Mouse (Mus musculus): Measurements from ENCODE around the gene C9.

The C9 gene

GRCm38 (mm10) chr15:6445135-6445534 lies at the start of gene C9:
TSS of gene C9 (plus strand) at chr15:6445327.
- in situ Hi-C loops (cut with MboI) = no loop called here

DNA sequence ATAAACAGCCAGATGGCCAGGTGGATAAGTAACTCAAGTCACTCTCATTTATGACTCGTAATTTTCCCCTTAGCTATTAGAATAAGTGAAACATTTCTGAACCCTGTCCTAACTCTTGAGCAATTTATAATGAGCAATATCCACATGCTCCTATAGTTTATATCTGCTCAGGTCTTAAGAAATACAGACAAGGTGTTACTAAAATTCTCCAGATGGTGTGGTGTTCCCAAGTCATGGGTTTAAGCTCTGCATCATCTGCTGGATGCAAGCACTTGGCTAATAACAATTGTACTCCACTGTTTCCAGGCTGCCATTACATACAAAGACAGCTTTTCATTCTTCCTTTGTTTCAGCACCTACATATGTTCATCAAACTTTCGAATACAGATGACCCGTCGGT lies 46.9 kb upstream of the C9 start:
- in situ Hi-C loops (cut with MboI) = no loop called here

- in situ Hi-C loops (cut with MboI) = no loop called here
Measured at GRCm38 (mm10) chr15:6398881-6399280, 46.2 kb upstream of the C9 start.

GRCm38 (mm10) chr15:6400115-6400514 lies 45.0 kb upstream of the C9 start:
- in situ Hi-C loops (cut with MboI) = no loop called here

- in situ Hi-C loops (cut with MboI) = no loop called here
Measured at GRCm38 (mm10) chr15:6402433-6402832, 42.7 kb upstream of the C9 start.

- in situ Hi-C loops (cut with MboI) = no loop called here
Measured at GRCm38 (mm10) chr15:6404172-6404571, 41.0 kb upstream of the C9 start.

DNA sequence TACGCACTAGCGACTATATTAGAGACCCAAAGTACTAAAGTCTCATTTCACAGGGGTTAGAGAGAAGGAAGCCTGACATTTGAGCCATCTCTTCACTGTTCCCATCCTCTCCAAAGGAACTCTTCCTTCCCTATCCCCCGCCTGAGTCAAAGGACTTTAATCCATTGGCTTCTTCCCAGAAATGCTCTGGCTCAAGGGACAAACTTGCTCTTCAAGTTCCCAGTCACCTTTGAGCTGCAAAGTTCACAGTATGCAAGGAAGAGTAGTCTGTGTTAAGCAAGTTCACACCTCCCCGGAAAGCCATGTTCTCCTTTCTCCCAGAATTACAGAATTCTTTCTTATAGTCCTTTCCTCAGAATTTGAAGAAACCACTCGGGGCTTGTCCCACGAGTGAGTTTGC lies 38.4 kb upstream of the C9 start:
- in situ Hi-C loops (cut with MboI) = no loop called here

DNA sequence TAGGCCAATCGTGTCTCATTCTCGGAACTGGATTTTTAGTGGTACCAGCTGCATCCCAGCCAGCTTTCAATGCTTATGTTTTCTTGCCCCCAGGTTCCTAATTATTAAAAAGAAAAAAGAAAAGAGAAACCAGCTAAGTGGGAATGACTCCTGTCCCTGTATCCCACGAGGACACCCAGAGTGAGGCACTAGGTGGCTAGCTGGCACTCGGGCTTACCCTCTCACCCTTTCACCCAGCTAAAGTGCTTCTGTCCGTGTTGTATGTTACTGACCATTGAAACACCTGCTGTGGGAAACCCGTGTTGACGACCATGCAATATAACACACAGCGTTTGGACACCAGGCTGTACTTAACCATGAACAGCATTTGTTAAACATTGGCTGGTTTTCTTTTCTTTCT lies 36.1 kb upstream of the C9 start:
- in situ Hi-C loops (cut with MboI) = no loop called here

GRCm38 (mm10) chr15:6410161-6410560 lies 35.0 kb upstream of the C9 start:
- in situ Hi-C loops (cut with MboI) = no loop called here

DNA sequence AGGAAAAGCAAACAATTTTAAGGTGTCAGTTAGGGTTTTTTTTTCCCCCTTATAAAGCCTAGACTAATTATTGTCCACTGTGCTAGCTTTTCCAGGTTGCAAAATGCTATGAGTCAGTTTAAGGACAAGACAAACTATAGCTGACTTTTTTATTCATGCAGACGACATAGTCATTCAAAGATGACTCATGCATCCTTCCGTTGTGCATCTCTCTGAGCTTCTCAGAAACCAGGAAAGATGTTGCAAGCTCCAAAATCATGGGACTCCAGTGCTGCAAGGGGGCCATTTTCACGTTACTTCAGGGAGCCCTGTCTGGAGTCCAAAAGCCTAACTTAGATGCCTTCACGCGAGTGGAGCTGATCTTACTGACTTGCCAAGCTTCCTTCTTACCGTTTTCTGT lies 33.8 kb upstream of the C9 start:
- in situ Hi-C loops (cut with MboI) = no loop called here

- in situ Hi-C loops (cut with MboI) = no loop called here
Measured at GRCm38 (mm10) chr15:6415317-6415716, 29.8 kb upstream of the C9 start.

DNA sequence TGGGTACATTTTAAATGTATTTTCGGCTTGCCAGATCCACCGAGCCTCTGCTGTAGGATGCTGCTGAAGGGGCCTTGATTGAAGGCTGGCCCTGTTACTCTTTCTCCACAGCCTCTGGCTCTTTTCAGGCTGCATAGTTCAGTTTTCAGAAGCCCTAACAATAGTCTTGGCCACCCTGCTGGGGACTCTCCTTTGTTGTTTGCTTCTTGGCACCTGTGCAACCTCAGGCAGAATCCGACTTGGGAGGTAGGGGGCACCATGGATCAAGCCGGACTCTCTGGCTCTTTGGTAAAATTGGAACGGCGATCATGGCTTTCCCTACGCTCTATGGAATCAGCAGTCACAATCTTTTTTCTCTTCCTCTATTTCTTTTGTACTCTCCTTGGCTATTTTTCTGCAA lies 13.3 kb upstream of the C9 start:
- in situ Hi-C loops (cut with MboI) = no loop called here

DNA sequence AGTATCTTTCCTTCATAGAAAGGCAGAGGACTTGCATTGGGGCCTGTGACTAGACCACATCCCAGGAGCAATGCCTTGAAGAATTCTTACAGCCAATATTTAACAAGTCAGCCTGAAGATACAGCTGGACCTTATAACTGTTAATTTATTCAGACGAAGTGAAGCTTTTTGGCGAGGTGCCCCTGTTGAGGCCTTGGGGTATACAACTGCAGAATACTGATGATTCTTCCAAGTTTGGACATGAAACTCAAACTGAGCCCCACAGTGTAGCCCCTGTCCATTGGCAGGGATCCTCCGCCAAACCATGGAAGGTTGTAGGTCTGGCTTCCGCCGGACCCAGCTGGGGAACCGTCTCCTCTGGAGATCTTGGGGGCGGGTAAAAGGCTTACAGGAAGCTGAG lies 12.7 kb upstream of the C9 start:
- in situ Hi-C loops (cut with MboI) = no loop called here

DNA sequence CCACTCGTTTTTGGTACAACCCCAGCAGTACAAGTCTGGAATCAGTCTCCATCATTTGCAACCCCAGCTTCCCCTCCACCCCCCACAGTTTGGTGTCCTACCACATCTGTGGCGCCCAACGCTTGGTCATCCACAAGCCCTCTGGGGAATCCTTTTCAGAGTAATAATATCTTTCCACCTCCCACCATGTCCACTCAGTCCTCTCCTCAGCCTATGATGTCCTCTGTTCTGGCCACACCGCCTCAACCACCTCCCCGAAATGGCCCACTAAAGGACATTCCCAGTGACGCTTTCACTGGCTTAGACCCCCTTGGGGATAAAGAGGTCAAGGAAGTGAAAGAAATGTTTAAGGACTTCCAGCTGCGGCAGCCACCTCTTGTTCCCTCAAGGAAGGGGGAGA lies 9.8 kb upstream of the C9 start:
- in situ Hi-C loops (cut with MboI) = no loop called here

DNA sequence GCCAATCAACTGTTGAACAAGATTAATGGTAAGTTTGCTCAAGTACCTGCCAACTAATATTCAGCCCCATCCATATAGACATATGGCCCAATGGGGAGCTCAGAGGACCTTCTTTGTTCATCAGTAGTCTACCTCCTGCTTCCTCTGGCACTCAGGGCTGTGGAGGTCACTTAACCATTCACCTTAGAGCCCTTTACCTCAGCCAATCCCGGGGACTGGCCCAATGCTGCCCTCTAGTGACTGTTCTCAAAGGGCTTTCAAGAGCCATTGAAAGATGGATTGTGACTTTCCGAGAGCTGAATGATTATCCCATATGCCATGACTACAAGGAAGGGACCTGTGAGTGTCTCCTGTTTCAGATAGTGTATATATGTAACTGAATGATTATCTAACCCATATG lies 9.4 kb upstream of the C9 start:
- in situ Hi-C loops (cut with MboI) = no loop called here

DNA sequence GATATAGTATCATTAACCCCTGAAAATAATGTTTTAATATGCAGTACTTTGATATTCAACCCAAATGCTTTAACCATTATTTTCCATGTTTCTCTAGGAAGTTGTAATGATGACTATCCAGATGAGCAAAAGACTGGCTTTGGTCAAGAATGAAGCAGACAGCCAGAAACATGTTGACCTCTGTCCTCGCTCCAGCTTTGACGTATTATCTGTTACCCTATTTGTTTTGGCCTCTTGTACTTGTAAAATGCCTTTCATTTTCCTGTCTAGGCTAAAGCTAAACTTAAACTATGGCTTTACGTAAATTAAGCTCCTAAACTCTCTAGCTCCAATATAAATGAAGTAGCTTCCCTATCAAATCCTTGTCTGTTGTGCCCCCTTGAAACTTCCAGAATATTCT lies 6.4 kb upstream of the C9 start:
- in situ Hi-C loops (cut with MboI) = no loop called here

GRCm38 (mm10) chr15:6444452-6444851 lies 675 bp upstream of the C9 start:
- in situ Hi-C loops (cut with MboI) = no loop called here

GRCm38 (mm10) chr15:6446181-6446580 lies 1.1 kb downstream of the C9 start:
- in situ Hi-C loops (cut with MboI) = no loop called here

GRCm38 (mm10) chr15:6448892-6449291 lies 3.8 kb downstream of the C9 start:
- in situ Hi-C loops (cut with MboI) = no loop called here

DNA sequence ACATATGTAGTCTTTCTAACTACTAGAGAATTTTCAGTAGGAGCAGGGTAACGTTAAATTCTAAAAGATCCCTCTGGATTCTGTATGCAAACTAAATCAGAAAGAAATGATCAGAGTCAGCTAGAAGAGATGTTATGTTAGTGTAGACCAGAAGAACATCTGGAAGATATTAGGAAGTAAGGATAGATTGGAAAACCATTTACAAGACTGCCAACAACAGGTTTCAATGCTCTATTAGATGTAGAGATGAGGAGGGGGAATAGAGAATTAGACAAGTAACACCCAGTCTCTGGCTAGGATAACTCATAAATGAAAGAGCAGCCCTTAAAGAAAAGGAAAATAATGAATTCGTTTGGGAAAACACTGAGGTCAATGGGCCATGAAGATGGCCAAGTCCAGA lies 9.3 kb downstream of the C9 start:
- in situ Hi-C loops (cut with MboI) = no loop called here

GRCm38 (mm10) chr15:6461381-6461780 lies 16.3 kb downstream of the C9 start:
- in situ Hi-C loops (cut with MboI) = no loop called here

- in situ Hi-C loops (cut with MboI) = no loop called here
Measured at GRCm38 (mm10) chr15:6463361-6463923, 18.3 kb downstream of the C9 start.

DNA sequence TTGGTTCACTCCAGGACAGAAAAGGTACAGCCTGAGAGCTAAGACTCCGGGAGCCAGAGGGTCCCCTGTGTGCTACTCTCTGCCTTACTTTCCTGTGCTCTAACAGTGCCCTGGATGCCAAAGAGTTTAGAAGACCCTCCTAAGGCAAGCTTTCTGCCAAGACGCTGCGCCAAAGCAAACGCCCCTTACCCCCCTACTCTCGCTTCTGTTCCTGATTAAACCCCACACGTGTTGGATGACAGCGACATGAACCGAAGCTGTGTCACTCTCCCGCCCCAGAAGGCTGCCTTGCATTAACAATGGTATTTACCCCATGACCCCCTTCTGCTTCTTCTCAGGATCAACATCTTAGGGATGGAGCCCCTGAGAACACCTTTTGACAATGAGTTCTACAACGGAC lies 21.9 kb downstream of the C9 start:
- in situ Hi-C loops (cut with MboI) = no loop called here

DNA sequence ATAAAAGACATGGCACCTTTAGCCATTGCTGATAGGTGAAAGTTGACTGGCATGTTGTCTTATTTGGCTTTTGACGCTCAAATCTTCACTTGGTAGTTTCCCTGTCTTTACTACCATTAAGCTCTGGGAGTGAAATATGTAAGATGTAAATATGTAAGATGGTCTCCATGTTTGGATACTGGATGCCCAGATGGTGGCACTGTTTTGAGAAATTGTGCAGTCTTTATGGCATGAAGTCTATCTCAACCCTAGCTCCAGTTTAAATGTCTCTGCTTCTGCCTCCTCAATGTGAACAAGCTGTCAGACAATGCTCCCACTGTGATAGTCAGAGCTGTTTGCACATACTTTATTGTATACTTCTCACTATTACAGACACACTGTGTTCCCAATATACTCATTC lies 23.7 kb downstream of the C9 start:
- in situ Hi-C loops (cut with MboI) = no loop called here

DNA sequence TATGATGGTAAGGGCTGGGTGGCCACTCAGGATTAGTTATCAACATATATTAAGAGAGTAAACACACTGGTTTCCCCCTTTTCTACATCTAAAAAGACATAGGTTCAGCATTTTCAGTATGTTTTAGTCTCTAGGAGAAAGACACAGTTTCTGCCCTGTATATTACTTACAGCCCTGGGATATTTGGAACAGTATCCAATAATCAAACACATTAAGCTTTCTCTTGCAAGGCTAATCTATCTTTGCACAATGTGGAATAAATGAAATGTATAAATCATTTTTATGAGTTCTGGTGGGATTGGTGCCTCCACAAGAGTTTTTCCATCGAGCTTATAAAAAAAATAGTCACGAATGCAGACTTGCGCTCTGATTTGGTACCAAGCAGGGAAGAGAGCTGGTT lies 24.3 kb downstream of the C9 start:
- in situ Hi-C loops (cut with MboI) = no loop called here

All from mature B cell (primary cell).